Comparison of ENCODE assay signal across 12 mouse cellular contexts in the genomic region with DNA sequence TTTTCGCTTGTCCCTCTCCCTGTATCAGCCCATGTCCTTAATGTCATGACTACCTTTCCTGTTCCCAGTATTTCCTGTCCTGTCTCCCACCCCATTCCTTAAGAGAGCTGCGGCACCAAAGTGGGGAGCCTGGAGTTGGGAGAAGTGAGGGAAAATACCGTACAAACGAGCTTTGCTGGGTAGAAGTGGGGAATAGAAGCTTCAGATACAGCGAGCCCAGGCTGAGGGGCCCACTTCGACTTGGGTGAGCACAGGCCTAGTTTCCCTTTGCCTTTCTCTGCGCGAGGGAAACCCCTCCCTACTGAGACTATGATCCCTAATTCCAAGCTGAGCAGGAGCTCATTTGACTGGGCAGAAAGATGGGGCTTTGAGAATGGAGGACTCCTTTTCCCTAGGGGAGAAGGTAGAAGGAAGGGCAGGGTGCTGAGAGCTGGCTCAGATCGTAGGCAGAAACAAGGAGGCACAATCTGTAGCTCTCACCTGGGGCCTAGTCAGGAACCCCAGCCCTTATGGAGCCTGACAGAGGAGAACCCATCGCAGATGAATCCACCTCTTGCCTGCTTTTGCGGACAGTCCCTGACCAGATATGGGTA. TPM values are rescaled to one million over a fixed set of nuclear protein-coding genes. Genes with fewer than 3 reads are reported as not detected.
A peak's percentile ranks its signal among the peaks of the same experiment; 100 is the strongest.
DNase-seq lines count a peak whose midpoint lies in the region; ATAC-seq lines count a peak whose summit lies in the region.
"Had no signal": no experiment of that assay in that cellular context is flagged by ENCODE, and none has a peak within 500 bp of the region (broad histone marks: within the 10 kb centered on the region; RNA-seq: fewer than 3 reads in every experiment).

No protein-coding gene starts in this region.

- H3K9ac ChIP-seq in heart, embryonic 16.5 days (ENCODE audit: low read length) = no peak overlapping the region
- no peak overlapping the region for H3K9ac ChIP-seq in neural tube, embryonic 15.5 days (replicated peaks)

- H3K27me3 ChIP-seq in heart, embryonic 16.5 days (ENCODE audit: control insufficient read depth, insufficient read depth, low read length) = peaks cover 91% of the 10 kb centered on the region
- H3K27me3 ChIP-seq in neural tube, embryonic 15.5 days (replicated peaks) = peaks cover 92% of the 10 kb centered on the region
- H3K27me3 ChIP-seq in limb, embryonic 10.5 days (ENCODE audit: low read depth, poor library complexity, severe bottlenecking) = peaks cover 100% of the 10 kb centered on the region
- H3K27me3 ChIP-seq: CH12.LX had no signal

- no peak for ATAC-seq in heart, embryonic 16.5 days (replicated peaks; ENCODE audit: extremely low read depth, insufficient read depth, low FRiP score)
- ATAC-seq in neural tube, embryonic 15.5 days (ENCODE audit: low FRiP score) = no peak

- WGBS in heart, embryonic 16.5 days = 12% methylated on average over 11 of the region's 11 CpGs
- WGBS in neural tube, embryonic 15.5 days = 2% methylated on average over 11 of the region's 11 CpGs
- 1% methylated on average over 11 of the region's 11 CpGs for WGBS in limb, embryonic 10.5 days

- H3K27ac ChIP-seq in heart, embryonic 16.5 days (ENCODE audit: low read length) = no peak overlapping the region
- no peak overlapping the region for H3K27ac ChIP-seq in neural tube, embryonic 15.5 days (replicated peaks)
- H3K27ac ChIP-seq in limb, embryonic 10.5 days = no peak overlapping the region

- no peak for DNase-seq in heart, adult 9 months (ENCODE audit: low spot score in 2 of 2)
- peak; percentile 68 for DNase-seq in neural tube, embryonic 10.5 days (ENCODE audit: extremely low spot score, low spot score)
- peak; percentile 59 for DNase-seq in limb, embryonic 10.5 days (ENCODE audit: low spot score)
- DNase-seq in urinary bladder, postnatal 25 days (ENCODE audit: low spot score) = no peak
- DNase-seq in layer of hippocampus, adult 18-20 months (ENCODE audit: low spot score in 2 of 2) = no peak
- no peak for DNase-seq in adrenal gland, postnatal 25 days
- DNase-seq: kidney, postnatal 36 days; lung, postnatal 36 days; right cerebral cortex, postnatal 4 days had no signal

- H3K4me3 ChIP-seq in heart, embryonic 16.5 days (ENCODE audit: low read length) = peak overlapping the region; percentile 22
- H3K4me3 ChIP-seq in neural tube, embryonic 15.5 days (replicated peaks) = no peak overlapping the region
- peak overlapping the region; percentile 56 for H3K4me3 ChIP-seq in limb, embryonic 10.5 days

- no peaks in the 10 kb centered on the region for H3K9me3 ChIP-seq in heart, embryonic 16.5 days (replicated peaks; ENCODE audit: control insufficient read depth, low read length)
- no peaks in the 10 kb centered on the region for H3K9me3 ChIP-seq in neural tube, embryonic 15.5 days (replicated peaks)
- no peaks in the 10 kb centered on the region for H3K9me3 ChIP-seq in limb, embryonic 10.5 days (replicated peaks)

- H3K4me1 ChIP-seq in heart, embryonic 16.5 days (ENCODE audit: control insufficient read depth, insufficient read depth, low read length) = peaks cover 22% of the 10 kb centered on the region
- H3K4me1 ChIP-seq in neural tube, embryonic 15.5 days = peaks cover 26% of the 10 kb centered on the region
- H3K4me1 ChIP-seq in limb, embryonic 10.5 days = peaks cover 52% of the 10 kb centered on the region

- H3K4me2 ChIP-seq in heart, embryonic 16.5 days (ENCODE audit: low read depth, low read length) = no peak overlapping the region
- no peak overlapping the region for H3K4me2 ChIP-seq in neural tube, embryonic 15.5 days

- H3K36me3 ChIP-seq in heart, embryonic 16.5 days (ENCODE audit: control insufficient read depth, insufficient read depth) = no peaks in the 10 kb centered on the region
- no peaks in the 10 kb centered on the region for H3K36me3 ChIP-seq in neural tube, embryonic 15.5 days
- H3K36me3 ChIP-seq in limb, embryonic 10.5 days = no peaks in the 10 kb centered on the region

RNA-seq across cellular contexts. Expression of a gene that starts 2.3 kb away (rescaled TPM):
- polyA plus RNA-seq in heart, embryonic 16.5 days (2015; fragmentation: Nextera tagmentation; extraction: Ambion mirVana) = 0.62 and 1.0 TPM in 2 replicates
- 1.3 TPM in 1 of 2 replicates, not detected in the other for polyA plus RNA-seq in neural tube, embryonic 15.5 days (2015; fragmentation: Nextera tagmentation; extraction: Ambion mirVana)
- polyA plus RNA-seq in limb, embryonic 10.5 days (2016; fragmentation: Nextera tagmentation; extraction: Ambion mirVana) = 0.87 and 2.7 TPM in 2 replicates
- total RNA-seq in layer of hippocampus, adult 18-20 months (2021) = under 1 TPM; 0.17 to 0.30 TPM
- total RNA-seq in adrenal gland, postnatal 25 days (2021) = not detected in 2 replicates

Comparison
In these comparisons a context has a peak if more than half of its experiments do, and no peak if none do; other contexts are left out.
1. DNase-seq: peak in neural tube, embryonic 10.5 days (single experiment) and limb, embryonic 10.5 days (single experiment); none in heart, adult 9 months (0 of 2), urinary bladder, postnatal 25 days (single experiment), layer of hippocampus, adult 18-20 months (0 of 2) and adrenal gland, postnatal 25 days (single experiment).